Mouse (Mus musculus): ENCODE data around the gene Ap2s1.
"Not testable (repeated sequence)": the region's sequence is repeated elsewhere in the genome, so short reads cannot be mapped to it uniquely, and the experiment has no call there.

The Ap2s1 gene

DNA sequence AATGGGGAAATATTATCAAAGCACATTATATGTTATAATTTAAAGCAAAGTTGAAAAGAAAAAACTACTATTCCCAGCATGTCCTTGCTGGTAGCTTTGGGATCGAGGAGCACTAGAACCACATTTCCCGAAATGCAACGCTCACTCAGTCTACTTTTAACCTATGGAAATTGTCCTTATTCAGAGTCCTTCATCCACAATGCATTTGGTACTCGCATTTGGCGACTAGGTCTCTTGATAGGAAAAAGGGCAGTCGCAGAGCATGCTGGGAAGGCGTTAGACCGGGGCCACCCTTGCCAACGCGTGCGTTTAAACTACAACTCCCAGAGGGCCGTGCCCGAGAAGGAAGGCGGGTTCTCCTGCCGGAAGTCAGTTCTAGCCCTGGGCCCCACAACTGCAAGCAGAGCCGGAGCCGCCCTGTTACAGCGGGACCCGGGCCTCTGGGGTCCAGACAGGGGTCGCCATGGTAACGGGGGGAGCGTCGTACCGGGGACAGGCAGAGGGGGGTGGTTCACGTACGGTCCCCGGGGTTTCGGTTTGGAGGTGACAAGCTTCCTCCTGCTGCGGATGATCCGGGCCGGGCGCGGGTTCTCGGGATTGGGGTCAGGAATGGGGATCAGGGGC lies at the start of gene Ap2s1:
Ap2s1 (plus strand) TSS at position 338 of the 624 bp plus-strand sequence.
- DNase-seq (ENCODE audit: extremely low spot score, low read depth, low spot score): peak; percentile 97

DNA sequence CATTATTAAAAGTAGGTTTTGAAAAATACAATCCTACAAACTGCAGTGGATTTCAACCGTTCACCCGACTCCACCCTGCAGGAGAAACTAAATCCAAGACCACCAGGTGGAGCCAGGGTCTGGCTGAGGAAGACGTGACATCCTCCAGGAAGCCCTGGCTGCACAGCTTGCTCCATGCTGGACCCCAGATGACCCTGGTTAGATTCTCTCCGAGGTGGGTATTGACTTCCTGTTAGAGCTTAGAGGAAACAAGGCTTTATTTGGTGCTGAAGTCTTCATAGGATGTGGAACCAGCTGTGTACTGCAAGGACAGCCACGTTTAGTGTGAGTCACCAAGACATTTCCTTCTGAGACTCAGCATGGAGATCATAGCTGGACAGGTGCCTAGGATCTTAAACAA lies 49.0 kb upstream of the Ap2s1 start:
- no peak for DNase-seq (ENCODE audit: extremely low spot score, low read depth, low spot score)

DNA sequence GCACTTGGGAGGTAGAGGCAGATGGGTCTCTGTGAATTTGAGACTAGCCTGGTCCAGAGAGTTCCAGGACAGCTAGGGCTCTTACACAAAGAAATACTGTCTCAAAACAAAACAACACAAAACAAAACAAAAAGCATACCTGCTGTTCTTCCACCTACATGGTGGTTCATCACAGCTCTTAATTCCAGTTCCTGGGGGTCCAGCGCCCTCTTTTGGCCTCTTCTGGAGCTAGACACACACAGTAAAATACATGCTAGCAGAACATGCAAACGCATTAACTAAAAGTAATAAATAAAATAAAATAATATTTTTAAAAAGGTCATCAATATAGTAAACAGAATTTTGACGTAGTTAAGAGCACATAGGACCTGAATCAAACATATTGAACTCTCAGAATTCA lies 43.2 kb upstream of the Ap2s1 start:
- no peak for DNase-seq (ENCODE audit: extremely low spot score, low read depth, low spot score)

DNA sequence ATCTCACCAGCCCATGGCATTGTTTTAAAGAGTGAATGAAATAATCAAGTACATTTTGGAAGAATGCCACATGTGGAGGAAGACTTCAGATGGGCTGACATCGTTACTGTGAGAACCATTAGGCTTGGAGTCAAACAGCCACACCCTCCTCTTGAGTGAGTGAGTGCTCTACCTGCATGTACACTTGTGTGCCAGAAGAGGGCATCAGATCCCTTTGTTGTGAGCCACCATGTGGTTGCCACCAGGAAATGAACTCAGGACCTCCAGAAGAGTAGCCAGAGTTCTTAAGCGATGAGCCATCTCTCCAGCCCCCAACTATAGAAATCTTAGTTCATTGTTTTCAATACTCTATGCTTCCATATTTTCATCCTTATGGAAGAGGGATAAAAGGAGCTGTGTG lies 39.2 kb upstream of the Ap2s1 start:
- no peak for DNase-seq (ENCODE audit: extremely low spot score, low read depth, low spot score)

DNA sequence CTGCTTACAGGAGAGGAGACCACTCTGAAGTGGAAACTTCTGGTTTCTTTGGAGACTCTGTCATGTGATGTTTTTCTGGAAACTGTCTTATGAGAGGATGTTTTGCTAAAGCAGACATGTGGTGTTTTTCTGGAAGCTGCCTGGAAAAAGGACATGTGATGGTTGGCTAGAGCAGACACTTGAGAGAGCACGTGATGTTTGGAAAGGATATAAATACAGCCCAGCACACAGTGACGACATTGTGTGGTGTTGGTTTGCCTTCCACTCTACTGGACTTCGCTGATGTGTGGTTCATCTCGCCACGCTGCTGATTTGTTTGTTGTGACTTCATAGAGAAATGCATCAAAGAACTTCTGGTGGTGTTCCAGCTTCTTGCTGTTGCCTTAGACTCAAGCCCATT lies 37.6 kb upstream of the Ap2s1 start:
- no peak for DNase-seq (ENCODE audit: extremely low spot score, low read depth, low spot score)

DNA sequence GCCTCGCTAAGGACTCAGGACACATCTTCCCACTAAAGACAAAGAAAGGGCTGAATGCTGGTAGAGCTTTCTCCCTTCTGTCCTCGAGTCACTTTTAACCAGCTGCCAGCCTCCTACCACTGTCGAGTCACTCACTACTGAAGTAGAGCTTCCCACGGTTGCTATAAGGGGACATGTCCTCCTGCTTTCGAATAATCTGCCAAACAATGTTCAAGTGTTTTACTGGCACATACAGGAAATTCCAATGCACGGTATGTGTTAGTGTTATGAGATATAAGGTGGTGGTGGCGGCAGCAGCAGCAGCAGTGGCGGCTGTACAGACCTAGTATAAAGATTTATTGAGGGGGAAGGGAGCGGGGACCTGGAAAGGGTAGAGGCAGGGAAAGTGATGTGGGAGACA lies 31.8 kb upstream of the Ap2s1 start:
- no peak for DNase-seq (ENCODE audit: extremely low spot score, low read depth, low spot score)

DNA sequence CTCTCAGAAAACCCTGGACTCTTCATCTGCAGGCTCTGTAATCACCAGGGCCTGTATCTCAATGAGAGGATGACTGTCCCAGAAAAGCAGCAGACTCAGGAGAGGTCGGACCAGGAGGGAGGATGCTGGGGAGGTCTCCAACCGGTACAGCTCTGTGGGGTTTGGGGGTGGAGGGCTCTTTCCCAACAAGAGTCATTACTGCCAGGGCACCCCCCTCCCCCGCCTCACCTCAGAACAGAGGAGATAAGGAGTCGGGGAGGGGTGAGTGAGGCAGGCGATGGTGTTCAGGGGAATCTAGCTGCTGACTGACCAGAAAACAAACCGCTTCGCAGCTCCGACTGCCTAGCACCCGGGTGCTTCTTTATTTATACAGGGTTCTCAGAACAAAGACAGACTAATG lies 30.0 kb upstream of the Ap2s1 start:
- no peak for DNase-seq (ENCODE audit: extremely low spot score, low read depth, low spot score)

DNA sequence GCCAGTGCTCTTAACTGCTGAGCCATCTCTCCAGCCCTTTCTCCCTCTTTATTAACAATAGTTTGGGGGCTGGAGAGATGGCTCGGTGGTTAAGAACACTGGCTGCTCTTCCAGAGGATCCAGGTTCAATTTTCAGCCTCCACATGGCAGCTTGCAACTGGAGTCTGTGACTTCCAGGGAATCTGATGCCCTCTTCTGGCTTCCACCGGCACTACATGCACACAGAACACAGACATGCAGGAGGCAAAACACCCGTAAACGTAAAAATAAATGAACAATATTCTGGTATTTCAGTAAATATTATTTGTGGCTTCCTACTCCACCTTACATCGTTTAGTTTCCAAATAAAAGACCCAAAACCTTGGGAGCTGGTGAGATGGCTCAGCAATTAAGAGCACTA lies 27.6 kb upstream of the Ap2s1 start:
- DNase-seq (ENCODE audit: extremely low spot score, low read depth, low spot score): no peak

DNA sequence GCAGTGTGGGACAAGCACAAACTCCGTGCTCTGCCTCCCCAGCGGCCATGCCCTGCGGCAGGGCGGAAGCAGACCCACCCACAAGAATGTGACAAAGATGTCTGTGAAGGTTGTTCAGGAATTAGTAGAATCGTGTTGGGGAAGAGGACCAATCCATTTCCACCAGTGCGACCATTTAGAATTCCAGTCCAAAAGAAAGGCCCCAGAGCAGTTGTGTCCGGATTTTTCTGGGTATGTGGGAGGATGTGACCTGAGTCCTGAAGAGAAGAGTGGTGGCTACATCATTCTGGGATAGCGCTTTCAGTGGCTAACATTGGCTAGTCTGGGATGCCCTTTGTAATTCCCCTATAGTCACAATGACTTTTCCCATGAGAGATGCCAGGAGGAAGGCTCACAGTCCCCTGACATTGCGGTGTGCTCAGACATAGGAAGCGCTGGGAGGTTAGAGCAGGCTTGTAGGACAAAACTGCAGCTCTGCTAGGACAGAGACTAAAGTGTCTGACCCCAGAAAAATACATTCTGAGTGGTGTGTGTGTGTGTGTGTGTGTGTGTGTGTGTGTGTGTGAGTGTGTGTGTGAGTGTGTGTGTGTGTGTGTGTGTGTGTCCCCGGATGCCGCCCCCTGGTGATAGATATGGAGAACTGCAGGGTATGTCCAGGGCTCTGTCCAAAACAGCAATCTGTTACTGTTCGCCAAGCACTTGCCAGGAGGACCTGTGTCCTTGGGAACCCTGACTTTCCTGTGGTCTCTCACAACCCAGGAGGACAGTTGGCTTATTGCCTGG lies 25.4 kb upstream of the Ap2s1 start:
- no peak for DNase-seq (ENCODE audit: extremely low spot score, low read depth, low spot score)

DNA sequence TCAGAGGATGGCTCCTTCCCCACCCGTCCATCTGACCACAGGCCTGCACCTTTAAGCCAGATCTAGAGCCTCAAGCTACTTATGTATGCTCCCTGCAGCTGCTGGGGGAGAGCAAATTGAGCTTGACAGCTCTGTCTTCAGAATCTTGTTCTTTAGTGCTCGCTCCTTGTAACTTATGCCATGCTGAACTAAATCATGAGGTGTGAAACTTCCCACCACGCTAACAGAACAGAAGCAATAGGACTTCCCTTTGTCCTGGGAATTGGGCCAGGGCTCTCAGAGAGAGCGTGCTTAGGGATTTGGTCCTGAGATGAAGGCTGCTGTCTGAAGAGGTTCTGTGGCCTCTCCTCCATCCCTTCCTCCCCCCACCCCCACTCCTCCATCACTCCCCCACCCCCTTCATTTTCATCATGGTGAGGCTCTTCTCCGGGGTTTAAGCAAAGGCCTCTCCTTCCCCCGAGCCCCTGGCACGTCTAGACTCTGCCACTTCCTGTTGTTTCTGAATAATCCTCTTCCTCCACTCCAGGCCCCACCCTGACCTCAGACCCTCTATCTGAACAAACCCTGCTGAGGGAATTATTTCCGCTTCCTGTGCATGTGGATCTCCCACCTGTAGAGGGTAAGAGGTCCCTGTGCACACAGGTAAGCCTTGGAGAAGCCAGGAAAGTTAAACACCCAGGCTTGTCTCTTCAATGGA lies 21.6 kb upstream of the Ap2s1 start:
- not testable (repeated sequence) for DNase-seq (ENCODE audit: extremely low spot score, low read depth, low spot score)

DNA sequence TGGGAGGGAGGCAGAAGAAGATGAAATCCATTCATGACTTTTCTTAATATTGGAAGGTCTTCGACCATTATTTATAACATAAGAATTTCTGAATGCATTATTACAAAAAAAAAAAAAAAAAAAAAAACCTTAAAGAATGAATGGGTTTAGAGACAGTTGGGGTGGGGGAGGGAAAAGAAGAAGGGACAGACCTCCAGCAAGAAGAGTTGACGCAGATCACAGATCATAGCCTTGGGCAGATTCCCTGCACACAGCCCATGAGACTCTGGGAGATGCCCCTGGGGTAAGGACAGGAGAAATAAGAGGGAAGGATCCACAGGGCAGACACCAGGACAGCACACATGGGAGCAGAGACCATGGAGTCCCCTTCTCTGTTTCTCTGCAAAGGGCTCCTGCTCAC lies 16.6 kb upstream of the Ap2s1 start, which contains the start of gene Ceacam9:
Ceacam9 (plus strand) TSS at position 301 of the 400 bp plus-strand sequence.
- DNase-seq (ENCODE audit: extremely low spot score, low read depth, low spot score): no peak

DNA sequence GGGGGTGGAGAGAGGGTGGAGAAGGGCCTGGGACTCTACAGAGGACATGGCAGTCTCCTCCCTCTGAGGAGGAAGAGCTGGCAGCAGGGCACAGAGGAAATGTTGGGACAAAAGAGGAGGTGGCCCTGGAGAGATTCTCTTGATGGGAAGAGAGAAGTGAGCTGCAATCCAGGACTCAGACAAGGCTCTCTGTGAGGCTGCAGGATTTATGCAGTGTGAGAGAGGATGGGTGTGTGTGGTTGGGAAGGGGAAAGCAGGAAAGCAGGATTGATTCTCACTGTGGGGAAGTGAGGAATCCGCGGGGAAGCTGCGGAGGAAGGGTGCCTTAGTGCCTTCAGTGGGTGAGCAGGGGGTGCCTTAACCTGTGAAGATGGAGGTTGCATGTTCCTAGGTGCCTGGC lies 15.7 kb upstream of the Ap2s1 start:
- not testable (repeated sequence) for DNase-seq (ENCODE audit: extremely low spot score, low read depth, low spot score)

DNA sequence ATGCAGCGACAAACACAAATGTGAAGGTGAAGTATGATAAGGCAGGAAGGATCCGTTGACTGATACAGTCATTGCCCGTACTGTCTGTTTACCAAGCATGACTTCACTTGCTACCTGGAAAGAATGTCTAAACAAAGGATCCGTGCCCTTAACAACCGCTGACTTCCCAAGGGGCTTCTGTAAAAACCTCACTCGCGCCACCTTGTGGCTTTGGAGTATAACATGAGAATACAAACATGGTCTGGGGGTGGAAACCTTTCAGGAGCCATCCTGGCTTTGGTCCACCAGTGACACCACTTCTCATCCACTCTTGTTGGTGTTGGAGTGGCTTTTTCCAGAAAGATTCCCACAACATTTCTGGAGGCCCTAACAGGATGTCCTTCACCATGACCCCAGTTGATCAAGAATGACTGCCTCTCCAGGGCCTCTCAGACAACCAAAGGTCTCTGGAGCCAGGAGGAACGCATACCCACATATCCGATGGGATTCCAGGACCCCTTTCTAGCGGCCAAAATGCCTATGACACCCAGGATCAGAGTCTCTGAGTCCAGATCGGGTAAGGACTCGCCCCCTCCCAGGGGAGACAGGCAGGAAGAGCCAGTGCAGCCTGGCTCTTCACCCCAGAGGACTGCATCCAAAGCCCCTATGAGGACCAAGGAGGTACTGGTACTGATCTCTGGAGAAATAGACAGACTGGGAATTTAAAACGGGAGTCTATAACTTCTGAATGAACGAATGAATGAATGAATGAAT lies 9.4 kb upstream of the Ap2s1 start:
- peak; percentile 74 for DNase-seq (ENCODE audit: extremely low spot score, low read depth, low spot score)

DNA sequence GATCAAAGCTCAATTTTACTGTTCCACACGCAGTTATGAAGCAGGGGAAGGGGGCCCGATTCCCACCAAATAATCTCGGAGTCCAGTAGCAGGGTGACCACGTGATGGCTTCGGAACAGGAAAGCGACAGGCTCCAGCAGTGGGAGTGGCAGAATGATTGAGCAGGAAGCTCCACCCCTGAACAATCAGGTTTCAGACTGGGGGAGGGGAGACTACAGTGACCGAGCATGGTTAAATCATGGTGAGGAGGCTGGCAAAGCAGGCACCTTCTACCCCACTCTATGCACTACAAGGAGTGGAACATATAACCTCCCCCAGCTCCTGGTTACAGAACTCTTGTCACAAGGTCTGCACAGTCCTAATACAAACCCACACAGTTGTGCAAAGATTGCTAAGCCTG lies 8.6 kb upstream of the Ap2s1 start:
- not testable (repeated sequence) for DNase-seq (ENCODE audit: extremely low spot score, low read depth, low spot score)

DNA sequence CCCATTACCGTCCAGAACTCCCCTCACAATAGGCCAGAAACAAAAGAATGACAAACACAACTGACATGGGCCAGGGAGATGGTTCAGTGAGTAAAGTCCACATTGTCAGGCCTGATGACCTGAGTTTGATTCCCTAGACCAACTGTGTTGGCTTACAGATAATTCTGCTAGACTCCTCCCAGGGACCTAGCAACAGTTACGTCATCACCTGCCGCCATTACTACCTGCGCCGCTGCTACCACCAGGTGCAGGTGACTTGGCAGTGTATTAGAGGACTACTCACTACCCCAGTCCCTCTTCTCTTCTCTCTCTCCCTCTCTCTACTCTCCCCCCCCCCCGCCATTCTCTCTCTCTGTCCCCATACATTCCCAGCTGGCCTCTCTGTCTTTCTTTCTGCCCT lies 7.4 kb upstream of the Ap2s1 start:
- DNase-seq (ENCODE audit: extremely low spot score, low read depth, low spot score): no peak

DNA sequence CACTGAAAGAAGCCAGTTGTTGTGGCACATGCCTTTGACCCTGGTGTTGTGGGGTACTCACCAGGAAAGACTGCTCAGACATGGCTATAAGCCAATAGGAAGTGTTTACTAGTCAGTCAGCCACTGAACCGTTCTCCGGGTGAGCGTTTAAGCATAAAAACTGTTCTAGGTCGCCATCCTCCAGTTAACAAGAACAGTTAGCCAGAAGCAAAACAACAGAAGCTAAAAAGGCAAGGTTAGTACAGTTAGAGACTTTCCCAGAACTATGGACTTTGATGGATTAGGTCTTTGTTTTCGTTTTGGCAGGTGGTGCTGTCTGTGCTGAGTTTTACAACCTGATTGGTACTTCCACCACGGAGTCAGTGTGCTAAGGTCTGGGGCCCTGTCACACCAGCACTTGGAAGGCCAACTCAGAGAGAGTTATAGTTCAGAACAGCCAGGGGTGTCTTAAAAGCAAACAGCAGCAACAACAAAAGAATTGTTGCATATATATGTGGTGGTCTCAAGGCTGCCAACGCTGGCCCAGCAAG lies 6.3 kb upstream of the Ap2s1 start:
- DNase-seq (ENCODE audit: extremely low spot score, low read depth, low spot score): no peak

DNA sequence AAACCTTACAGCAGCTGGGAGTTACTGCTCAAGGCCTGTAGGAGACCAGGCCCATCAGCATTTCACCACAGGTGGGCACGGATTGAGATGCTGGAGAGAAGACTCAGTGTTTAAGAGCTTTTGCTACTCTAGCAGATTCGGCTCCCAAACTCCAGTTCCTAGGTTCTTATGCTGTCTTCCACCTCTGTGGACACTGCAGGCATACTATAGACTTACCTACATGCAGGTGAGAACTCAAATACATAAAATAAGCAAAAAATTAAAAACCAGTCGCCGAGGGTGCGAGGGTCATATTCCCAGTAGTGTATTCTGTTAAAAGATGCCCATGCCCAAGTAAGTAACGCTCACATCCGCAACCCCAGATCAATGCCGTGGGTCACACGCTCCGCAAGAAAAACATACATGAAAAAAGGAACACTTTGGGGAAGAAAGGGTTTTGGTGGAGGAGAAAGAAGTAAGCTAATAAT lies 571 bp upstream of the Ap2s1 start:
- no peak for DNase-seq (ENCODE audit: extremely low spot score, low read depth, low spot score)

DNA sequence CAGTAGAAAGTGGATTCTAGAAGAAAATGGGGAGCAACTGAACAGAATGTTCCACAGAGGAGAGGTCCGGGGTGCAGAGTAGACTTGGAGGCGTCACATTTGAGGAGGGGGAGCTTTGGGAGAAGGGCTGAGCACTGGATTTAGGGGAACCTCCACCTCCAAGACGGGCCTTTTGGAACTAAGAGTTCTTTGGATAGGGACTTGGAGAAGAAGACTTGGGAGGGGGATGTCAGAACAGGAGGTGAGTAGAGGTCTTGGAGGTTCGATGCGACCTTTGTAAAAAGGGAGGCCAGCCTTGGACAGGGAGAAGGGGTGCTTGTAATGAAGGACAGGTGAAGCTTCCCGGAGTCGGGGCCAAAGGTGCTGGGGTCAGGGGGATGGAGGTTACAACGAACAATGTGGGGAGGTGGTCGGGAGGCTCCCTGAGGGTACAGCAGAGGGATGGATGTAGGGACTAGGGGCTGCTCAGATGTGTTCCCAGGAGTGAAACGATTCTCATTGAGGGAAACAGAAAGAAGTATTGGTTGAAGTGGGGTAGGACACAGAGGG lies 920 bp downstream of the Ap2s1 start:
- DNase-seq (ENCODE audit: extremely low spot score, low read depth, low spot score): no peak

DNA sequence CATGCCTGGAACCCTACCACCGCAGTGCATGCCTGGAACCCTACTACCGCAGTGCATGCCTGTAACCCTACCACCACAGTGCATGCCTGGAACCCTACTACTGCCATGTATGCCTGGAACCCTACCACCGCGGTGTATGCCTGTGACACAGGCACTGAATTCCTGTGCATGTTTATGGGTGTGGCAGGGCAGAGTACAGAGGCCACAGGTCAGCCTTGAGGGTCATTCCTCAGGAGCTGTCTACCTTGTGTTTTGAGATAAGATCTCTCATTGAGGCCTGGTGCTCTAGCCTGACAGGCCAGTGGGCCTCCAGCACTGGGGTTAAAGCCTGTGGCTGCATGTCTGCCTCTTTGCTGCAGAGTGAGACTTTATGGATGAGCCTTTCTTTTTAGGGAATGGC lies 7.2 kb downstream of the Ap2s1 start:
- DNase-seq (ENCODE audit: extremely low spot score, low read depth, low spot score): no peak

DNA sequence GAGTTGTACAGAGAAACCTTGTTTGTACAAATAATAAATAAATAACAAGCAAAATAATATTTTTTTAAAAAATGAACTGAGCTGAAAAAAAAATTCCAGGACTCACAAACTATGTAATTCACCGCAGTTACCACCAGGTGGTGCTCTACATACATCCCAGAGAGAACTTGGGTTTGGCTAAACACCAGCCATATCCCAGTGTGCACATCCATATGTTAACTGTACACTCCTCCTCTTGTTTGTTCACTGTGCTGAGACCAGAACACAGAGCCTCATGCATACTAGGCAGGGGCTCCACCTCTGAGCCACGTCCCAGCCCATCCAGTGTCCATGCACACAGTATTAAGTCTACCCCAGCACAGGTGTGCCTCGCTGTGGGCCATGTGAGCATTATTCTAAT lies 7.9 kb downstream of the Ap2s1 start:
- DNase-seq (ENCODE audit: extremely low spot score, low read depth, low spot score): peak; percentile 68

DNA sequence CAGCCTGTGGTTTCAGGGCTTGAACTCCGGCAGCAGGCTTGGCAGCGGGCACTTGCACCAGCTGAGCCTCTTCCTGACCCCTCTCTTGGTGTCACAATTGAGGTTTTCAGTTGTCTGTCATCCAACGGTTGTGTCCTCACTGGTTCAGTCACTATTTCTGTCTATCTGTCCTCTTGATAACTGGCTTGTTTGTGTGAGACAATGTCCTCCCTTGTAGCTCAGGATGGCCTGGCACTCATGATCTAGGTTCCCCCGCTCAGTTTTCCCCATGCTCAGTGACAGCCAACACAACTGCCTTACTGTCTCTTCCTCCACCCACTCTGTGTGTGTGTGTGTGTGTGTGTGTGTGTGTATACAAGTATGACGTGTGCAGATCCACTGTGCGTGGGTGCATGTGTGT lies 9.4 kb downstream of the Ap2s1 start:
- DNase-seq (ENCODE audit: extremely low spot score, low read depth, low spot score): no peak
